Mouse (Mus musculus) hindbrain, embryonic 13.5 days (tissue): Measurements from ENCODE around the gene Ddr2. TPM values are rescaled to one million over a fixed set of nuclear protein-coding genes. Genes with fewer than 3 reads are reported as not detected.

Experiments
- ATAC-seq: fragments of 200-750 bp; cut with Nextera tagmentation; 2 replicates; pipeline ENCODE4 v1.8.0; 2017; ENCODE audit warnings: moderate TSS enrichment; ENCODE audit not compliant: low FRiP score
- H3K27ac ChIP-seq: fragments of 300-500 bp; sonication (generic); 2 replicates; pipeline ENCODE4 v1.5.1; 2015; ENCODE audit warnings: inconsistent platforms, mild to moderate bottlenecking, moderate library complexity
- H3K27me3 ChIP-seq: fragments of 300-500 bp; sonication (generic); 2 replicates; pipeline ENCODE4 v1.6.1; 2015; ENCODE audit warnings: mild to moderate bottlenecking, inconsistent platforms
- H3K36me3 ChIP-seq: fragments of 300-500 bp; sonication (generic); 2 replicates; pipeline ENCODE4 v1.6.1; 2015; ENCODE audit warnings: mild to moderate bottlenecking, inconsistent platforms
- H3K4me1 ChIP-seq: fragments of 300-500 bp; sonication (generic); replicated peaks from 2 replicates; pipeline ENCODE4 v1.6.1; 2015; ENCODE audit warnings: inconsistent platforms
- H3K4me2 ChIP-seq: fragments of 300-500 bp; sonication (generic); 2 replicates; pipeline ENCODE4 v1.6.1; 2015; ENCODE audit warnings: inconsistent platforms, mild to moderate bottlenecking, moderate library complexity
- H3K4me3 ChIP-seq: fragments of 300-500 bp; sonication (generic); 2 replicates; pipeline ENCODE4 v1.5.1; 2015; ENCODE audit warnings: mild to moderate bottlenecking, inconsistent platforms
- H3K9ac ChIP-seq: fragments of 300-500 bp; sonication (generic); 2 replicates; pipeline ENCODE4 v1.6.1; 2015; ENCODE audit warnings: mild to moderate bottlenecking, inconsistent platforms
- H3K9me3 ChIP-seq: fragments of 300-500 bp; sonication (generic); 2 replicates; pipeline ENCODE4 v1.6.1; 2016; ENCODE audit warnings: inconsistent platforms
- WGBS: fragments of 180-500 bp; shearing (Covaris S2); methylation state at CpG from one replicate; pipeline ENCODE4 v1.1.7; 2015; 5-methylcytosine and 5-hydroxymethylcytosine counted together
- polyA plus RNA-seq: library from polyadenylated mRNA; unstranded; fragments of >200 nt; fragmentation: Nextera tagmentation; extraction: Ambion mirVana; gene quantifications from 2 replicates; pipeline ENCODE4 v1.2.1, GENCODE M21; 2015

Gene Ddr2
- polyA plus RNA-seq, 1 experiment from 2014 or later, result 9.4 TPM

DNA sequence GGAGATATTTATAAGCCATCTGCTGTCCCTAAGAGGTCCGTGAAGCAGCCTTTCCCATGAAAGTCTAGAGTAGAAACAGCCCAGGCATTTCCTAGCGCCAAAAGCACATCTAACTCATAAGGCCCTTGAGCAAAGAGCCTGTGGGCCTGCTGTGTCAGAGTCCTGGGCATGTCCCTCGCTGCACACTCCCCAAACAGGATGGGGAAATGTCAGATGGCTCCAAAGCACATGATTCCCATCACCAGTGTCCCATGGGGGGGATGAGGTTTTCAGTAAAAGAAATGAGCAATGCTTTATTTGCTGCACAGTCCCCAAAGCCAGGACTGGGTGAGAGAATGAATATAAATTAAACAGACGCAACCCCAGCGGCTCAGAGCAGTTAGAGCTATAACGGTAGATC, 54.3 kb downstream of the Ddr2 start:
- Histone ChIP-seq H3K9me3 (peaks cover 6% of the 10 kb centered on the region; the same call in 1 of the 2 replicates), H3K4me1 (peaks cover 9% of the 10 kb centered on the region), H3K4me2 (no peak overlapping the region), H3K27me3 (no peaks in the 10 kb centered on the region), H3K27ac (peak overlapping the region; percentile 60), H3K4me3 (no peak overlapping the region), H3K9ac (no peak overlapping the region), H3K36me3 (no peaks in the 10 kb centered on the region)
- 0 out of 2 replicates have a peak, but pooled peaks have one; percentile 30 for ATAC-seq
- WGBS, result 48% methylated on average over 6 of the region's 6 CpGs

DNA sequence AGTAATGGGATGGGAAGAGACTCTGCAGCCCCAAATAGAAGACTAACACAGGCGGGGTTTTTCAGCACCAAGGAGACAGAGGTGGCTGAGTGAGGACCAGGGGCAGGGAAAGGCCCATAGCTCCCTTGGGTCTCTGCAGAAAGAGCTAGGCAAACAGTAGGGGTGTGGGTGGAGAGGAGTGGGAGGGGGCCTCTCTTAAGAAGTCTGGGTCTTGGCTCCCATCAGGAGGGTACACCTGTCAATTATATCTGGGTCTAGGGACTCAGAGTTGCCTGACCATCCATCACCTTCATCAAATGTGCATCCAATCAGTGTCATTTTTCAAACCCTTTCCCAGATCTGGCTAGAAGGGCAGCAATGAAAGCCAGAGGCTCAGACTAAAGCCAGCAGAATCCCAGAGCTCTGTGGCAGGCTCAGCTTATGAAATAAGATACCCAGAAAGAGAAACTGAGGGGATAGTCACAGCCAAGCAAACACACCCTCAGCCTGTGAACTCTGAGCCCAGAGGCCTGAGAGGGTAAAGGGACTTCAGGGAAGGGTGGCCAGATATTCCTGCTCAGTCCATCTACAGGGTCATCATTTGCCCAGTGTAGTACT, 58.0 kb downstream of the Ddr2 start:
- no peak overlapping the region for H3K4me3 ChIP-seq
- 100% methylated on average over 1 of the region's 1 CpGs for WGBS
- H3K27ac ChIP-seq, result no peak overlapping the region
- no peaks in the 10 kb centered on the region for H3K9me3 ChIP-seq
- no peak for ATAC-seq
- no peaks in the 10 kb centered on the region for H3K36me3 ChIP-seq
- no peaks in the 10 kb centered on the region for H3K27me3 ChIP-seq
- H3K9ac ChIP-seq, result no peak overlapping the region
- H3K4me2 ChIP-seq, result no peak overlapping the region
- H3K4me1 ChIP-seq, result peaks cover 9% of the 10 kb centered on the region

- Histone ChIP-seq H3K27me3 (no peaks in the 10 kb centered on the region), H3K36me3 (no peaks in the 10 kb centered on the region), H3K4me3 (no peak overlapping the region), H3K9me3 (no peaks in the 10 kb centered on the region), H3K9ac (no peak overlapping the region), H3K4me1 (peaks cover 9% of the 10 kb centered on the region), H3K4me2 (no peak overlapping the region), H3K27ac (no peak overlapping the region)
- WGBS, result 61% methylated on average over 5 of the region's 5 CpGs
- peak; percentile 43; the same call in 1 of the 2 replicates for ATAC-seq
Measured at GRCm38 (mm10) chr1:170051631-170052177, 58.9 kb downstream of the Ddr2 start.

DNA sequence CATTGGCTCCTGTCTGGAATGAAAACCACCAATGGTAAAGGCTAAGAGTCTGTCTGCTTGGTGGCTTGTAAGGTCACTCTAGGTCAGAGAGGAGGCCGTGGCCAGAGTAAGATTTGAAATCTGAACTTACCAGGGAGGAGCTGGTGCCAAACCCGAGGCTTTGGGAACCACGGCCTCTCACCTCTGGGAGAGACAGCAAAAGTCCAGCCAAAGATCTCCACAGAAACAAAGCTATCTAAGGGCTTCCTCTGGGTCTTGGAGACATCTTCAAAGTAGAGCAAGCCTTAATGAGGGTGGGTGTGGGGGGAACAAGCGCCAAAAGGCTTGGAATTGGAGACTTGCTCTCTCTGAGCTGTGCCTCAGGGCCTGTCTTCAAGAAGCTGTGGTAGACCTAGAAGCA, 62.1 kb downstream of the Ddr2 start:
- WGBS, result 79% methylated on average over 4 of the region's 4 CpGs
- no peaks in the 10 kb centered on the region for H3K36me3 ChIP-seq
- no peak overlapping the region for H3K4me3 ChIP-seq
- no peak overlapping the region for H3K27ac ChIP-seq
- no peak overlapping the region for H3K9ac ChIP-seq
- H3K4me2 ChIP-seq, result no peak overlapping the region
- no peaks in the 10 kb centered on the region for H3K27me3 ChIP-seq
- no peak for ATAC-seq
- no peaks in the 10 kb centered on the region for H3K9me3 ChIP-seq
- no peaks in the 10 kb centered on the region for H3K4me1 ChIP-seq

DNA sequence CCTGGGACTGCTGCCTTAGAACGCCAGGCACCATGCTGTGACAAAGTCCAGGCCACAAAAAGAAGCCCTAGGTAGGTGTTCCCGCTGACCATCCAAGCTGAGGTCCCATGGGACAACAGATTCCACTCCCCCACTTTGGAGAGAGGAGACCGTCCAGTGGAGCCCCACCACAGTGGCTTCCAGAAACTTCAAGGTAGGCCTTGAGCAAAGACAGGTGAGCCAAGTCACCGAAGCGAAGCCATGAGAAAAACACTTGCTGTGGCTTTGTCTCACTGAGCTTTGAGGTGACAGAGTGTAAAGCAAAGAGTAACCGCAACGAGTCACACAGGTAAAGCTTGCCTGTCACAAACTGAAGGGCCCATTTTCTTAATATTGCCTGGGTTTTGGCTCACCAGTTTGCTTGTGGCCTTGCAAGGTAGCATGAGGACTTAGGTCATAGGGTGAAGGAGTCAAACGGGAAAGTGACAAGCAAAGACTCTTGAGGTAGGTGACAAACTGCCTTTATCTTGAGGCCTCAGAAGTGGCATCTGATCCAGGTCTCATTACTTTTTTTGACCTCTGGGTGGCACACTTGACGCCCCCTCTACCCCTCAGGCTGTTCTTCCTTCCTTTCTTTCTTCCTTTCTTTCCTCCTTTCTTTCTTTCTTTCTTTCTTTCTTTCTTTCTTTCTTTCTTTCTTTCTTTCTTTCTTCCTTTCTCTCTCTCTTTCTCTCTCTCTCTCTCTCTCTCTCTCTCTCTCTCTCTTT, 65.7 kb downstream of the Ddr2 start:
- Histone ChIP-seq H3K36me3 (no peaks in the 10 kb centered on the region), H3K9me3 (no peaks in the 10 kb centered on the region), H3K27me3 (no peaks in the 10 kb centered on the region), H3K4me2 (no peak overlapping the region), H3K9ac (no peak overlapping the region), H3K27ac (no peak overlapping the region), H3K4me3 (no peak overlapping the region), H3K4me1 (no peaks in the 10 kb centered on the region)
- WGBS, result 81% methylated on average over 9 of the region's 9 CpGs
- no peak for ATAC-seq

- no peak for ATAC-seq
- no peak overlapping the region for H3K4me3 ChIP-seq
- H3K9me3 ChIP-seq, result no peaks in the 10 kb centered on the region
Measured at GRCm38 (mm10) chr1:170043753-170044152, 66.8 kb downstream of the Ddr2 start.

DNA sequence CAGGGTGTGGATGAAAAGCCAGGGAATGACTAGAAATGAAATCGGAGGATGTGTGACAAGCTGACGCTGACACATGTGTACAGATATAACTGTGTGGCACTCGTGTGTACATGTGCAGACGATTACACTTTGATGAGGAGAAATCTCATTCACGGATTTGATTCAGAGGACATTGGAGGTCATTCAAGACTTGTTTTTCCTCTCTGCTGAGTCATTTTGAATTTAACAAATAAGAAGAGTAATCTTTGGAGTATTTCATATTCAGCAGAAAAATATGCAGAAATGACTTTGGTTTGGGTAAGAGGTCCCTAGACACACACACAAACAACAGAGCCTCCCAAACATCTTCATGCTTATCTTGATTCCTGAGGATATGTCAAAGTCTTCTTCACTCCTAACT, 67.6 kb downstream of the Ddr2 start:
- ATAC-seq, result no peak
- no peaks in the 10 kb centered on the region for H3K9me3 ChIP-seq
- no peak overlapping the region for H3K27ac ChIP-seq
- H3K9ac ChIP-seq, result no peak overlapping the region
- no peaks in the 10 kb centered on the region for H3K27me3 ChIP-seq
- H3K4me1 ChIP-seq, result no peaks in the 10 kb centered on the region
- 91% methylated on average over 5 of the region's 5 CpGs for WGBS
- no peaks in the 10 kb centered on the region for H3K36me3 ChIP-seq
- no peak overlapping the region for H3K4me2 ChIP-seq
- no peak overlapping the region for H3K4me3 ChIP-seq

More at GRCm38 (mm10) chr1:170043753-170044152, 66.8 kb downstream of the Ddr2 start:
- Histone ChIP-seq H3K4me1 (no peaks in the 10 kb centered on the region), H3K36me3 (no peaks in the 10 kb centered on the region), H3K27ac (no peak overlapping the region), H3K4me2 (no peak overlapping the region), H3K27me3 (no peaks in the 10 kb centered on the region), H3K9ac (no peak overlapping the region)

DNA sequence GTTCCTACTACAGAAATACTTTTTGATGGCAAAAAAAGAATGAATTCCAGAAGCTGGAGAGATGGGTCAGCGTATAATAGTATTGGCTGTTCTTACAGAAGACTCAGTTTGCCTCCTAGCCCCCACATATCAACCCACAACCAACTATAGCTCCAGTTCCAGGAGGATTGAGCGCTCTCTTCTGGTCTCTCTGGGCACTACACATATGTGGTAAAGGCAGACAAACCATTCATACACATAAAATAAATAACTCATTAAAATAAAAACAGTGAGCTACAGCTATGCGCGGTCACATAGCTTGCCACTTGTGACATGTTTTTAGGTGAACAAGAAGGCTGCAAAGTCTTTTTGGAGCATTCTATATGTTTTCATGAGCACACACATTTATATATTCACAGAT, 71.2 kb downstream of the Ddr2 start:
- no peak overlapping the region for H3K4me2 ChIP-seq
- no peaks in the 10 kb centered on the region for H3K27me3 ChIP-seq
- WGBS, result 68% methylated on average over 4 of the region's 4 CpGs

GRCm38 (mm10) chr1:170035575-170035974, 75.0 kb downstream of the Ddr2 start:
- 83% methylated on average over 3 of the region's 3 CpGs for WGBS
- H3K4me3 ChIP-seq, result no peak overlapping the region
- H3K9ac ChIP-seq, result no peak overlapping the region
- no peaks in the 10 kb centered on the region for H3K27me3 ChIP-seq
- no peaks in the 10 kb centered on the region for H3K4me1 ChIP-seq
- H3K27ac ChIP-seq, result no peak overlapping the region
- no peak for ATAC-seq
- no peaks in the 10 kb centered on the region for H3K9me3 ChIP-seq
- no peaks in the 10 kb centered on the region for H3K36me3 ChIP-seq
- no peak overlapping the region for H3K4me2 ChIP-seq

More for the DNA sequence above, 71.2 kb downstream of the Ddr2 start:
- Histone ChIP-seq H3K27ac (no peak overlapping the region), H3K9ac (no peak overlapping the region), H3K4me1 (no peaks in the 10 kb centered on the region), H3K4me3 (no peak overlapping the region), H3K36me3 (no peaks in the 10 kb centered on the region), H3K9me3 (no peaks in the 10 kb centered on the region)
- ATAC-seq, result no peak

GRCm38 (mm10) chr1:170034961-170035360, 75.6 kb downstream of the Ddr2 start:
- no peak overlapping the region for H3K27ac ChIP-seq
- H3K4me3 ChIP-seq, result no peak overlapping the region
- H3K9me3 ChIP-seq, result no peaks in the 10 kb centered on the region
- no peak overlapping the region for H3K4me2 ChIP-seq
- ATAC-seq, result no peak
- H3K27me3 ChIP-seq, result no peaks in the 10 kb centered on the region
- no peaks in the 10 kb centered on the region for H3K4me1 ChIP-seq
- WGBS, result 96% methylated on average over 4 of the region's 4 CpGs
- no peak overlapping the region for H3K9ac ChIP-seq
- no peaks in the 10 kb centered on the region for H3K36me3 ChIP-seq

DNA sequence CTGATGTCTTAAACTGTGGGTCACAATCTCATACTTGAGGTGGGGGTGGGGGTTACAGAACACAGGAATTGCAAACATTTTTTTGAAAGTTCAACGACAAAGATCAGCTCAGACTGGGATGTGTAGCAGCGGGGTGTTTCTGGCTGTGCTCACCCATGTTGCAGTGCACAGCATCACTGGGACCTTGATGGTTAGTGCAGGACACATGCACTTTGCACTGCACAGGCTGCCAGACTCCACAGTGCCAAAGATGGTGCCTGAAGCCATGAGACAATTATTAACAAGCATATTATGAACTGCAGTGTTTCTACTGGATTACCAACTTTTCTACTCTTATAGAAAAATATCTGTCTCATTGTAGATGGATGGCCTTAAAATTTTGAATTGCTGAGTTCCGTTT, 78.9 kb downstream of the Ddr2 start:
- H3K4me3 ChIP-seq, result no peak overlapping the region
- H3K27me3 ChIP-seq, result no peaks in the 10 kb centered on the region
- H3K9ac ChIP-seq, result no peak overlapping the region
- H3K36me3 ChIP-seq, result no peaks in the 10 kb centered on the region
- no peaks in the 10 kb centered on the region for H3K4me1 ChIP-seq
- no peak overlapping the region for H3K4me2 ChIP-seq
- H3K27ac ChIP-seq, result no peak overlapping the region
- H3K9me3 ChIP-seq, result no peaks in the 10 kb centered on the region
- no peak for ATAC-seq
- 87% methylated on average over 3 of the region's 3 CpGs for WGBS

DNA sequence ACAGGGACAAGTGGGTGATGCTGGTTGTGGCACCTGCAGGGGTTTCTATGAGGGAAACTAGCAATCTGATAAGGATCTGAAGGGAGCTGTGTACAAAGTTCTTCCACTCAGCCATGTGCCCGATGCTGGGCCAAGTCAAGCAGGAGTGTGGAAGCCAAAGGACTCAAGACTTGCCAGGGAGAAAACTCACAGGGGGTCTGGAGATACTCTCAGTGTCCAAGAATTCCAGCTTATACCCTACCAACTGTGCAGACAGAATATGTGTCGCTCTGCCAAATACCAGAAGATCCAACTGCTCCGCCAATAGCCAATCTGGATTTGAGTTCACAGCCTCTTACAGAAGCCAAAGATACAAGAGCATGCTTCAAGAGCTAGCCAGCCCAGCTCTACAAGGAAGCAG, 95.8 kb downstream of the Ddr2 start:
- Histone ChIP-seq H3K4me2 (no peak overlapping the region), H3K4me1 (no peaks in the 10 kb centered on the region), H3K4me3 (no peak overlapping the region), H3K9me3 (peaks cover 26% of the 10 kb centered on the region), H3K36me3 (no peaks in the 10 kb centered on the region; the same call in 1 of the 2 replicates), H3K27ac (no peak overlapping the region), H3K9ac (no peak overlapping the region), H3K27me3 (no peaks in the 10 kb centered on the region)
- ATAC-seq, result no peak
- WGBS, result 97% methylated on average over 3 of the region's 3 CpGs
